Mouse (Mus musculus): Measurements from ENCODE around the gene Grcc10. TPM values are rescaled to one million over a fixed set of nuclear protein-coding genes. Genes with fewer than 3 reads are reported as not detected.
A peak's percentile ranks its signal among the peaks of the same experiment; 100 is the strongest.

Gene Grcc10
- polyA plus RNA-seq (2015; fragmentation: Nextera tagmentation; extraction: Ambion mirVana) = 549 and 600 TPM in 2 replicates

DNA sequence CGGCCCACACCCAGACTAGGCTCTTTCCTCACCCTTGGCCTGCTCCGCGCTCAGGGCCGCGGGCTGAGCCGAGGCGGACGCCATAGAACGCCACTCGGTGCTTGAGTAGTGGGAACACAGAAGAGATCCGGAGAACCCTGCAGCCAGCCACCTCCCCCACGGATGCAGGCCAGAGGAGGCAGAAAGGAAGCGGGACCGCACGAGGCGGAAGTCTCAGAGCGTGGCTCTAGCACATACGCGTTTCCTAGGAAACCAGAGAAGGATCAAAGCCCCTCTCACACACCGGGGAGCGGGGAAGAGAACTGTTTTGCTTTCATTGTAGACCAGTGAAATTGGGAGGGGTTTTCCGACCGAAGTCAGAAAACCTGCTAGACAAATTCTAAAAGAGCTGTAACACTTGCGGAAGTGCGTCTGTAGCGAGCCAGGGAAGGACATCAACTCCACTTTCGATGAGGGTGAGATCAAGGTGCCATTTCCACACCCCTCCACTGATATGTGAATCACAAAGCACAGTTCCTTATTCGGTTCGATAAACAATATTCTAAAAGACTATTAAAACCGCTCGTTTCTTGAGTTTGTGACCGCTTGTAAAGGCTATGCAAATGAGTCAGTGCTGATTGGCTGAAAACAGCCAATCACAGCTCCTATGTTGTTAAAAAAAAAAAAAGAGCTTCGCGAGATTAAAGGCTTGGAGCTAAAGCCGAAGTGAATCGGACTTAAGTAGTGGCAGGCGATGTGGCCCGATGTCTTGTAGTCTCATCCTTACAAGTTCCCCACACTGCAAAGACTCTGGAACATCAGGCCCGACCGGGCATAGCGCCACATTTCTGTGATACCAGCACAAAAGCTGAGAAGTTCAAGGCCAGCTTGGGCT lies at the start of gene Grcc10:
Gene Grcc10 (minus strand): TSS at position 487 of the 874 bp plus-strand sequence.
- H3K4me1 ChIP-seq (replicated peaks; ENCODE audit: insufficient read depth, low read length) = peaks cover 20% of the 10 kb centered on the region
- WGBS = under 1% methylated on average over 41 of the region's 41 CpGs

DNA sequence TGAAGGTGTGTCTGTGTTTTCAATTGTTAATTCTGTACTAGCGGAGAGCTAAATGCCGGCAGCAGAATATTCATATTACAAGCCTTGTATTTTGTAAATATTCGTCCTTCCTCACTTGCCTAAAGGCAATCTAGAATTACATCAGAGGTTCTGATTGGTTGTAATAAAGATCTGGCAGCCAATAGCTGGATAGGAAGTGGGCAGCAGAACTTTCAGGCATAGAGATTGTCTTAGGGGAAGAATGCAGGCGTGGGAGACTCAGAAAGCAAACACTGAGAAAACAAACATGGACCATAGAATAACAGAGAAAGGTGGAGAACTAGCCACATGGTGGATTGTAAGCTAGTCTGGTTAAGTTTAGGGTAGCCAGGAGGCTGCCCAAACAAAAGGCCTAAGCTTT lies 48.9 kb upstream of the Grcc10 start:
- Histone ChIP-seq H3K4me2 (ENCODE audit: low read length) (no peak overlapping the region), H3K36me3 (ENCODE audit: insufficient read depth, low read length) (no peaks in the 10 kb centered on the region), H3K27ac (peak overlapping the region; percentile 50; the same call in 1 of the 2 replicates), H3K9ac (ENCODE audit: low read depth, low read length) (no peak overlapping the region), H3K4me1 (replicated peaks; ENCODE audit: insufficient read depth, low read length) (no peaks in the 10 kb centered on the region), H3K4me3 (replicated peaks; ENCODE audit: low read depth, low read length) (no peak overlapping the region), H3K27me3 (ENCODE audit: insufficient read depth, low read length) (no peaks in the 10 kb centered on the region), H3K9me3 (replicated peaks; ENCODE audit: low read length) (no peaks in the 10 kb centered on the region)
- peak; percentile 89 for DNase-seq (ENCODE audit: low spot score)
- 29% methylated on average over 4 of the region's 4 CpGs for WGBS
- 0 out of 2 replicates have a peak, but pooled peaks have one; percentile 23 for ATAC-seq (replicated peaks; ENCODE audit: low FRiP score, low read depth)
- no peak for TF ChIP-seq CTCF (IDR thresholded peaks at IDR 0.05; ENCODE audit: low read depth)

More for the DNA sequence above, at the start of gene Grcc10:
- no peak for TF ChIP-seq CTCF (IDR thresholded peaks at IDR 0.05; ENCODE audit: low read depth)
- DNase-seq (ENCODE audit: low spot score) = peak; percentile 98
- H3K9ac ChIP-seq (ENCODE audit: low read depth, low read length) = peak within 1 kb of the TSS; percentile 79
- H3K9me3 ChIP-seq (replicated peaks; ENCODE audit: low read length) = no peaks in the 10 kb centered on the region
- H3K36me3 ChIP-seq (ENCODE audit: insufficient read depth, low read length) = peaks cover 17% of the 10 kb centered on the region; the same call in 1 of the 2 replicates
- peak; percentile 73 for ATAC-seq (replicated peaks; ENCODE audit: low FRiP score, low read depth)
- peak within 1 kb of the TSS; percentile 86 for H3K4me2 ChIP-seq (ENCODE audit: low read length)
- H3K27ac ChIP-seq = peak within 1 kb of the TSS; percentile 98
- H3K4me3 ChIP-seq (replicated peaks; ENCODE audit: low read depth, low read length) = peak within 1 kb of the TSS; percentile 59
- no peaks in the 10 kb centered on the region for H3K27me3 ChIP-seq (ENCODE audit: insufficient read depth, low read length)

DNA sequence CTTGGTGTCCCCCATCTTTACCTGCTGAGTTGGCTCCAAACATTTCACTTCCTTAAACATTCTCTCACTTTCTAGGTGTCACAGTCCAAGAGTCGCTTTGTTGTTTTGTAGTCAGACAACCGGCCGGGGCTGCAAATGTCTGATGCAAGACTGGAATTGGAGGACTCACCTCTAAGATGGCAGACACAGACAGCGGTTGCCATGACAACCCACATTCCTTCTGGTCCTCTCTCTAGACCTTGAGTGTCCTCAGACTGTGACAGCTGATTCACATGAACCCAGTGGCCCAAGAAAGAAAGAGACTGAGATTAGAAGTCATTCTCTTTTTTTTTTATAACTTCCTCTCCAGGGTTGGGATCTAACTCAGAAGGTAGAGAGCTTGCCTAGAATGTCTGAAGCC lies 48.3 kb upstream of the Grcc10 start:
- no peaks in the 10 kb centered on the region for H3K36me3 ChIP-seq (ENCODE audit: insufficient read depth, low read length)
- no peak overlapping the region for H3K4me2 ChIP-seq (ENCODE audit: low read length)
- H3K27ac ChIP-seq = 0 out of 2 replicates have a peak overlapping the region, but pooled peaks have one; percentile 21
- no peak overlapping the region for H3K9ac ChIP-seq (ENCODE audit: low read depth, low read length)
- WGBS = 75% methylated on average over 4 of the region's 4 CpGs
- ATAC-seq (replicated peaks; ENCODE audit: low FRiP score, low read depth) (0 out of 2 replicates have a peak, but pooled peaks have one; percentile 27), DNase-seq (ENCODE audit: low spot score) (no peak)
- TF ChIP-seq CTCF (IDR thresholded peaks at IDR 0.05; ENCODE audit: low read depth) = no peak
- no peaks in the 10 kb centered on the region for H3K9me3 ChIP-seq (replicated peaks; ENCODE audit: low read length)
- no peaks in the 10 kb centered on the region for H3K4me1 ChIP-seq (replicated peaks; ENCODE audit: insufficient read depth, low read length)
- no peak overlapping the region for H3K4me3 ChIP-seq (replicated peaks; ENCODE audit: low read depth, low read length)
- H3K27me3 ChIP-seq (ENCODE audit: insufficient read depth, low read length) = no peaks in the 10 kb centered on the region

DNA sequence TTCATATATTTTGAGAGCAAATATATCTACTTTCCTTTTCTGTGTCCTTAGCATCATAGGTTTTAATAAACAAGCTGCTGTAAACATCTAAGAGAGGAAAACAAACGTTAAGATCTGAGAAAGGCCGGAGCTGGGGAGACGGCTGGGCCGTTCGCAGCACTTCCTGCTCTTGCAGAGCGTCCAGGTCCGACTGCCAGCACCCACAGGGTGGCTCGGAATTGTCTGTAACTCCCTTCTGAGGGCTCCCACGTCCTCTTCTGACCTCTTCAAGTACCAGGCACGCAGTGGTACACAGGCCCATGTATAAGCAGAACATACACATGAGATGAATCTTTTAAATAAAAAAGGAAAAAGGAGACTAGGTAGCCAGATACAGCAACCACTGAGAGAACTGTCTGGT lies 46.5 kb upstream of the Grcc10 start:
- WGBS = 73% methylated on average over 10 of the region's 10 CpGs
- H3K27ac ChIP-seq = no peak overlapping the region
- no peak overlapping the region for H3K4me2 ChIP-seq (ENCODE audit: low read length)
- H3K4me1 ChIP-seq (replicated peaks; ENCODE audit: insufficient read depth, low read length) = no peaks in the 10 kb centered on the region
- H3K9me3 ChIP-seq (replicated peaks; ENCODE audit: low read length) = no peaks in the 10 kb centered on the region
- H3K36me3 ChIP-seq (ENCODE audit: insufficient read depth, low read length) = no peaks in the 10 kb centered on the region
- no peak overlapping the region for H3K4me3 ChIP-seq (replicated peaks; ENCODE audit: low read depth, low read length)
- TF ChIP-seq CTCF (IDR thresholded peaks at IDR 0.05; ENCODE audit: low read depth) = no peak
- no peaks in the 10 kb centered on the region for H3K27me3 ChIP-seq (ENCODE audit: insufficient read depth, low read length)
- H3K9ac ChIP-seq (ENCODE audit: low read depth, low read length) = no peak overlapping the region
- ATAC-seq (replicated peaks; ENCODE audit: low FRiP score, low read depth) (no peak), DNase-seq (ENCODE audit: low spot score) (no peak)

DNA sequence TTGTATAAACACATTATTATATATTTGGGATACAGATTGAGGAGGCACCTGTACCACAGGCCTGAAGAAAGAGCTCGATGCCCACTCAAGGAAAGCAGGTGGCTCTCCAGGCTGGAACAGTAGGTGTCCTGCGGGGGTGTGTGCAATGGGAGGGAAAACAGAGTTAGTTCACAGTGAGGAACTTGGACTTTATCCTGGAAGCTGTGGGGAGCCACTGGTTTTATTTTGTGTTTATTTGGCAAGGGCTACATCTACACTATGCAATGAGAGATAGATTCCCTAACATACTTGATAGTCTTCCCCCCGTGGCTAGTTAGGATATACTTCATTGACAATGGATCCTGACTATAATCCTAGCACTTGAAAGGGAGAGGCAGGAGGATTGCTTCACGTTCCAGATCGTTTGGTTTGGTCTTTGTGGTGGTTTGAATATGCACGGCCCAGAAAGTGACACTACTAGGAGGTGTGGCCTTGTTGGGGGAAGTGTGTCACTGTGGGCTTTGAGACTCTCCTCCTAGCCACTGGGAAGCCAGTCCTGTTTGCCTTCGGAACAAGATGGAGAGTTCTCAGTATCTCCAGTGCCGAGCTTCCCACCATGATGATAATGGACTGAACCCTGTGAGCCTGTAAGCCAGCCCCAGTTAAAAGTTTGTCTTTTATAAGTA lies 45.7 kb upstream of the Grcc10 start:
- TF ChIP-seq CTCF (IDR thresholded peaks at IDR 0.05; ENCODE audit: low read depth) = no peak
- peak; percentile 44 for DNase-seq (ENCODE audit: low spot score)

DNA sequence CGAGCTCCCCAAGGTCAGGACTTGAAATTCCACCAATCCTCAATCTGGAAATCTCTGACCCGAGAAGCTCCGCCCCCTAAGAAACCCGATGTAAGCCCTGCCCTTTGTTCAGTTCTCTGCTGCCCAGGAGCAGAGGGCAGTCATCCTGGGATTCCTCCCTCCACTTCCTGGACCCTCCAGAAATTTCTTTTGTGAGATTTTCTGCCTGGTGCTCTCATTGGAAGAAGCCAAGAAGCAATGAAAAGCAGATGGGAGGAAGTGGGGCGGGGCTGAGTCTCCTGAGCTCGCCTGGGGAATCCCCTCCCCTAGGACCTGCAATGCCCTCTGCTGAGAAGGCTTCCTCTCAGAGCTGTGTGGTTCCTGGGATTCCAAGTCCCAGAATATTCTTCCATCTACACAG lies 41.3 kb upstream of the Grcc10 start:
- Histone ChIP-seq H3K9me3 (replicated peaks; ENCODE audit: low read length) (no peaks in the 10 kb centered on the region), H3K4me1 (replicated peaks; ENCODE audit: insufficient read depth, low read length) (no peaks in the 10 kb centered on the region), H3K27ac (no peak overlapping the region), H3K4me3 (replicated peaks; ENCODE audit: low read depth, low read length) (peak overlapping the region; percentile 14; the same call in 1 of the 2 replicates), H3K4me2 (ENCODE audit: low read length) (peak overlapping the region; percentile 39), H3K36me3 (ENCODE audit: insufficient read depth, low read length) (no peaks in the 10 kb centered on the region), H3K27me3 (ENCODE audit: insufficient read depth, low read length) (no peaks in the 10 kb centered on the region), H3K9ac (ENCODE audit: low read depth, low read length) (0 out of 2 replicates have a peak overlapping the region, but pooled peaks have one; percentile 24)
- ATAC-seq (replicated peaks; ENCODE audit: low FRiP score, low read depth) = peak; percentile 41
- WGBS = 27% methylated on average over 6 of the region's 6 CpGs
- TF ChIP-seq CTCF (IDR thresholded peaks at IDR 0.05; ENCODE audit: low read depth) = no peak
- peak; percentile 64 for DNase-seq (ENCODE audit: low spot score)

More for the DNA sequence above, 45.7 kb upstream of the Grcc10 start:
- no peaks in the 10 kb centered on the region for H3K4me1 ChIP-seq (replicated peaks; ENCODE audit: insufficient read depth, low read length)
- no peak overlapping the region for H3K9ac ChIP-seq (ENCODE audit: low read depth, low read length)
- no peaks in the 10 kb centered on the region for H3K9me3 ChIP-seq (replicated peaks; ENCODE audit: low read length)
- no peaks in the 10 kb centered on the region for H3K27me3 ChIP-seq (ENCODE audit: insufficient read depth, low read length)
- ATAC-seq (replicated peaks; ENCODE audit: low FRiP score, low read depth) = 0 out of 2 replicates have a peak, but pooled peaks have one; percentile 41
- no peak overlapping the region for H3K4me3 ChIP-seq (replicated peaks; ENCODE audit: low read depth, low read length)
- no peak overlapping the region for H3K4me2 ChIP-seq (ENCODE audit: low read length)
- H3K27ac ChIP-seq = no peak overlapping the region
- WGBS = 38% methylated on average over 8 of the region's 8 CpGs
- H3K36me3 ChIP-seq (ENCODE audit: insufficient read depth, low read length) = no peaks in the 10 kb centered on the region
